Mouse (Mus musculus): ENCODE measurements around the gene Cbx8.

The Cbx8 gene

GRCm38 (mm10) chr11:118998540-118999265 is 42.1 kb downstream of the Cbx8 start:
- in situ Hi-C loops (cut with MboI; ENCODE audit: low sequenced_read_pairs): no loop called here

GRCm38 (mm10) chr11:118997182-118997581 is 43.6 kb downstream of the Cbx8 start:
- in situ Hi-C loops (cut with MboI; ENCODE audit: low sequenced_read_pairs): no loop called here

- in situ Hi-C loops (cut with MboI; ENCODE audit: low sequenced_read_pairs): no loop called here
Observed at GRCm38 (mm10) chr11:118995448-118995847, 45.3 kb downstream of the Cbx8 start.

GRCm38 (mm10) chr11:118992781-118993180 is 48.0 kb downstream of the Cbx8 start:
- in situ Hi-C loops (cut with MboI; ENCODE audit: low sequenced_read_pairs): no loop called here

- in situ Hi-C loops (cut with MboI; ENCODE audit: low sequenced_read_pairs): no loop called here
Observed at GRCm38 (mm10) chr11:118987999-118988398, 52.8 kb downstream of the Cbx8 start, which contains the start of gene Enpp7. Gene Enpp7 (plus strand): TSS chr11:118988188.
